Mouse (Mus musculus): ENCODE data around the gene Spata5. TPM values are rescaled to one million over a fixed set of nuclear protein-coding genes. Genes with fewer than 3 reads are reported as not detected.
A peak's percentile ranks its signal among the peaks of the same experiment; 100 is the strongest.

Gene Spata5
- 10 to 100 TPM; 25.9 to 27.6 TPM for total RNA-seq (2021)
- long read RNA-seq, experiment 1, transcript Spata5-202 (16 exons, 3,295 nt): major isoform, 10 of 29 reads
- long read RNA-seq, experiment 1, transcript Spata5-209 (17 exons, 2,916 nt): major isoform, 10 of 29 reads
- long read RNA-seq, experiment 1, partial matches to known transcripts: 1 of 29 reads
- long read RNA-seq, experiment 1, other reads (novel, unspliced or antisense): 5 of 29 reads
- long read RNA-seq, experiment 2, transcript Spata5-202 (16 exons, 3,295 nt): major isoform, 11 of 23 reads
- long read RNA-seq, experiment 2, transcript Spata5-209 (17 exons, 2,916 nt): minor isoform, 5 of 23 reads
- long read RNA-seq, experiment 2, partial matches to known transcripts: 1 of 23 reads
- long read RNA-seq, experiment 2, other reads (novel, unspliced or antisense): 6 of 23 reads

DNA sequence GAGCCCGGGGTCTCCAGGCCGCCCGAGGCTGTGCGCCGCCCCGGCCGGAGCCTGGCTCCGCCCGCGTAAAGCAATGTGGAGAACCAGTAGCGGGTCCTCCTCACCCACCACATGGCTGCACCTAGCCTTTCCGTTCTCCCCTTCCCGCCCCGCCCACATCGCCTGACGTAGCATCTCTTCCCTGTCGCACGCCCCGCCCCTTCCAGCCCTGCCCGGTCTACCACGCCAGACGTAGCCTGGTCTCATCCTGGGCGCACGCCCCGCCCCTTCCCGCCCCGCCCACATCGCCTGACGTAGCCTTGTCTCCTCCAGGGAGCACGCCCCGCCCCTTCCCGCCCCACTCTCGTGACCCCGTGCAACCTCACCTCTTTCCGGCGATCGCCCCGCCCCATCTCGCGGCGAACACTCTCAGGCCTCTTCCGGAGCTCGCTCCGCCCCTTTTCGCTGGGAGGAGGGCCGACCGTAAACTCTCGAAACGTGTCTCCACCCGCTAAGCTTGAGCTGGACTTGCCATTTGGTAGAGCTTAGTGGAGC, at the start of gene Spata5:
Spata5 (plus strand) TSS at position 439 of the 534 bp plus-strand sequence.
- peak; percentile 94 to 98 for DNase-seq (ENCODE audit: low spot score in 2 of 2)

DNA sequence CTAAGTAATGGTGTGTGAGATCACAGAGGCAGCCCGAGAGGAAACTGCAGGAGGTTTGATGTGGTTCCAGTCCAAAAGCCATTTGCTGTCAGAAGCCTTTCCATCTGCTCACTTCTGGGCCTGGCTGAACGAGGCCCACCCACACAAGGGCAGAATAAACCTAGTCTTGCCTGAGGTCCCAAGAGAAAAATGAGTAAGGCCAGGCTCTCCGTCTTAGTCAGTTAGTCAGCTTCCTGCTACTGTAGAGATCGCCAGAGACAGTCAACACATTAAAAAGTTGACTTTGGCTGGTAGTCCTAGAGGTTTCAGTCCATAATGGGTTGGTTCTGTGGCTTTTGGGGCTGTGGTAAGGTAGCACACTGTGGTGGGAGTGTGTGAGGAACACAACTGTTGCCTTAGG, 49.3 kb upstream of the Spata5 start:
- DNase-seq (ENCODE audit: low spot score in 2 of 2): no peak

DNA sequence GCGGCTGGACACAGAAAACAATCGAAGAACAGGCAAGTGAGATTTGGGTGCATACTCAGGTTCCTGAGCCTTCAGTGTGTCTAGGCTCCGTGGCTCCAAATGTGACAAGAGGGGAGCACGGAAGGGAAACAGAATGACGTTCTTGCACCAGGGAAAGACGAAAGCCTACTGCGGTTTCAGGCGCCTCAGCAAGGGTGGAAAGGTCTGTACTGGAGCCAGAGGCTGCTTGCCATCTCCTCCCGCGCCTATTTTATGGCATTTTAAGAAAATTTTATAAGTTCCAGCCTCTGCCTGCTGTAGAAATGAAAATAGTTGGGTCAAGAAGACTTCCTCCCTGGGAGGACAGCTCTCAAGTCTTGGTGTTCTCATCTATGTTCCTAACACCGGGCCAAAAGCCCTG, 46.0 kb upstream of the Spata5 start:
- DNase-seq (ENCODE audit: low spot score in 2 of 2): no peak

DNA sequence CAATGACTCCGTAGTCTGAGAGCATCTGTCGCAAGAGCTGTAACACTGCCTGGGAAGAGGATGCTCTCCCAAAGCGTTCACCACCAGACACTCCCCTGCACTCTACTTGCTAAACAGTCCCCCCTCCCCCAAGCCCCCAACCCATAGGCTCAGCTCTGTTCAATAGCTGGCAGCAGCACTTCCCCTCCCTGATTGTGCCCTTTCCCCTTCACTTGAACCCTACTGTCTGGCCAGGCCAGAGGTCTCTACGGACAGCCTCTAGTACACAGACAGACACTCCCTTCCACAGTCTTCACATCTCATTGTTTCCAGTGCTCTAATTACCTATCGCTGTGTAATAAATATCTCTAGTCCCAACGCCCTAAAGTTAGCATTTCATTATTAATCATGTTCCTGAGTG, 41.8 kb upstream of the Spata5 start:
- no peak for DNase-seq (ENCODE audit: low spot score in 2 of 2)

DNA sequence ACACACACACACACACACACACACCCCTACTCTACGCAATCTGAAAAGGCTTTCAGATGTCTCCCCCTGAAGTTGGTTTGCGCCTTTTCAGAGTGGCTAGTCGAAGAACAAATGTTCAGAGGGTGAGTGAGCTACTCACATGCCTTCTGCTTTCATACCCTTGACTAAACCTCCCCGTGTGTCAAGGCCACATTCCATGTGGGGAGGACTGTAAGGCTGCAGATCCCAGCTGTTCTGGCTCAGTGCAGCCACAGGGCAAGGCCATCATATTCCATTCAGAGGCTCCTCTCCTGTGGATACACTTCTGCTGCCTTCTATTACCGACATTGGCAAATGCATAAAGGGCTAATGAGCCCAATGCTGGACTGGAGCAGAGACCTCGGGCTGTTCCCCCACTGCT, 41.3 kb upstream of the Spata5 start:
- DNase-seq (ENCODE audit: low spot score in 2 of 2): peak in 1 of 2 experiments; percentile 27

DNA sequence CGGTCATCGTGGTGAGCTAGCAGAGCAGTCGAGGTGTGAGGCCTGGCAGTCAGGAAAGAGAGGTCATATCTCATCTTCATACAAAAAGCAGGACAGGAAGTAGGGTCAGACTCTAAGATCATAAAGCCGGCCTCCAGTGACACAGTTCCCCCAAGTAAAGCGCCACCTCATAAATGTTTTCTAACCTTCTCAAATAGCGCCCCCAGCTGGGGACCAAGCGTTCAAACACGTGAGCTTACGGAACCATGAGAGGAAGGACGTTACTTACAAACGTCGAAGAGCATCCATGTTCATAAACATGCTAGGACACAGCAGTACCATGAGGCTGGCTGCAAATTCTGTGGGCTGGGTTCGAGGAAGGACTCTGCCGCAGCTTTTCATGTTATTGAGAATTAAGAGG, 40.5 kb upstream of the Spata5 start:
- DNase-seq (ENCODE audit: low spot score in 2 of 2): peak in 1 of 2 experiments; percentile 26

DNA sequence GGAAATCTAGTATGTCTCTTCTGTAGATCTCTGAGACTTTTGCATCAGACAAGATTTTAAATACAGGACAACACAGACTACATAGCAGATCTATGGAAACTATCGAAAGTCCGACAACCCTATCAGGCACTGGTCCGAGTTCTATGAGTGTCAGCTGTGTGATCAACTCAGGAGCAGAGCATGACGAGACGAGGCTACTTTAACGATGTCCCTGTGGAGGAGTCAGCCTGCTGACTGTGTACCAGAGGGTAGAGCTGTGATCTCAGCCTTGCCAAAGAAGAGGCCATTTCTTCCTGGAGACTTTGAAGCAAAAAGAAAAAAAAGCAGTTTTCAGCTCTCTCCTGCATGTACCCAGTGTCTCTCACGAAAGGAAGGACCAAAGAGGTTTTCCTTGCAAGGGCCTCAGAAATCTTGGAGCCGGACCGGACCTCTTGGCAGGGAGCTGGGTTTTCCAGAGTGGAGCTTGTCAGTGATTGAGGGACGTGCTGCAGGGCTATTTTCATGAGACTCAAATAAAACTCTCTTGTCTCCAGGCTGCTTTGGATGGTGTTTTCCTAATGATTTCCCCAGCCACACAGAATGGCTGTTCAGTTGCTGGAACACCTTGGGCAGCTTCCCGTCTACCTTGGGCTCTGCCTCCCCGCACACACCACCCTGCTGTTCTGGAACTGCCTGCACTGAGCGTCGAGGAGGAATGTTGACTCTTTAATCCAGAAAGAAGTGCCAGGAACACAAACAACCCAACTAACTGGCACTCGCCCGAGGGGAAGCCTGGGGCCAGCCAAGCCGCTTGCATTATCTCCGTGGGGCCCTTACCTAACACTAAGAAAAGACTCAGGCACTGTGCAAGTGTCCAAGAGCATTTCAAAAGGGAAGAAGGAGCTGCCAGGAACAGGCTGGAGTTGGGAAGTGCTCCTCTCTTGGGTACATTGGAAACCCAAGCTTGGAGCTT, 39.5 kb upstream of the Spata5 start:
- peak; percentile 51 to 72 for DNase-seq (ENCODE audit: low spot score in 2 of 2)

DNA sequence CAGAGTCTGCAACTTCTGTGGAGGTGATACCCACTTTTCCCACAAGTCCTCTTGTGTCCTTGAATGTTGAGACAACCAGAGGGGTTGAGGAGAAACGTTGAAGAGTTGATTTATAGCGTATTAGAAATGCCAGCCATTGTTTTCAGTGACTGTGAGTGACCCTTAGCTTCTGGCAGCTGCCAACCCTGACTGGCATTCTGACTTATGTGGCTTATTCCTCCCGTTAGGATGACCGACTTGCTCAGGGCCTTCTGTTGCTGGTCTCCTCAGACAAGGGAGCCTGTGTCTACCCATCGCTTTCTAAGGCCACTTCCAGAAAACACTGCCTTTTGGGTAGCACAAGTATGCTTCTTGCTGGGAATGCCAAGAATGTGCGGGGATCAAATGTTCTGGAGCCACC, 38.2 kb upstream of the Spata5 start:
- no peak for DNase-seq (ENCODE audit: low spot score in 2 of 2)

DNA sequence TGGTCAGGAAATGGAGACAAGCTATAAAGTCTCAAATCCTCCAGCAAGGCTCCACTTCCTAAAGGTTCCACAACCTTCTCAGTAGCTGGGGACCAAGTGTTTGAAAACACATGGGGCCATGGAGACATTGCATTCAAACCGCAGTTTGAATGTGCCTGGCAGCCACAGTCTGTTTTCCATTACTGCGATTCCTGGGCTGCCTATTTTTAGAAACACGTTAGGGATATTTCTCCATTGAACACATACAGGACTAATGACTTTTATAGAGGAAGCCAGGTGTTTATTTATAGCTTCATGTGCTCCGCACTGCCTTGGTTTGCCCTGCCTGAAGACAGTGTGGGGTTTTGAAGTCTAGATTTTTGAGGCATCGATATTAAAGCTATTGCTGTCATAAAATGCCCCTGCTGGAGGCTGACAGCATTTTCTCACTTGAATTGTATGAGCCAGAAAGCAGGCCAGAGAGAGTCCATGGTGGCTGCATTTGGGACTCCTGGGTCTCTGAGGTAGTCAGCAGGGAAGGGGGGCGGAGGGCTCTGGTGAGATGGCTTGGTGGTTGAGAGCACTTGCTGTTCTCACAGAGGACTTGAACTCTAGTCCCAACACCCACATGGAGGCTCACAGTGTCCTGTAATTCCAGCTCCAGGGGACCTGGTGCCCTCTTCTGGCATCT, 36.5 kb upstream of the Spata5 start:
- DNase-seq (ENCODE audit: low spot score in 2 of 2): peak in 1 of 2 experiments; percentile 17

DNA sequence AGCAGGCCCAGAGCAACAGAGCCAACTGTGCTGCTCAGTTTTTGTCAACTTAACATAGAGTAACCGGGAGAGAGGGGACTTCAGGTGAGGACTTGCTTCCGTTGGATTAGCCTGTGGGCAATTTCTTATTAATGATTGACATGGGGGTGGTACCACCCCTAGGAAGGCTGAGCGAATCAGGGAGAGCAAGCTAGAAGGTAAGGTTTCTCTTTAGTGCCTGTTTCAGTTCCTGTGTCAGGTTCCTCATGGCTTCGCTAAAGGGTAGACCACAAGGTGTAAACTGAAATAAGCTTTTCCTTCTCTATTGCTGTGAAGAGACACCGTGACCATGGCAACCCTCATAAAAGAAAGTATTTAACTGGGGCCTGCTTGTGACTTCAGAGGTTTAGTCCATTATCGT, 32.4 kb upstream of the Spata5 start:
- DNase-seq (ENCODE audit: low spot score in 2 of 2): no peak

DNA sequence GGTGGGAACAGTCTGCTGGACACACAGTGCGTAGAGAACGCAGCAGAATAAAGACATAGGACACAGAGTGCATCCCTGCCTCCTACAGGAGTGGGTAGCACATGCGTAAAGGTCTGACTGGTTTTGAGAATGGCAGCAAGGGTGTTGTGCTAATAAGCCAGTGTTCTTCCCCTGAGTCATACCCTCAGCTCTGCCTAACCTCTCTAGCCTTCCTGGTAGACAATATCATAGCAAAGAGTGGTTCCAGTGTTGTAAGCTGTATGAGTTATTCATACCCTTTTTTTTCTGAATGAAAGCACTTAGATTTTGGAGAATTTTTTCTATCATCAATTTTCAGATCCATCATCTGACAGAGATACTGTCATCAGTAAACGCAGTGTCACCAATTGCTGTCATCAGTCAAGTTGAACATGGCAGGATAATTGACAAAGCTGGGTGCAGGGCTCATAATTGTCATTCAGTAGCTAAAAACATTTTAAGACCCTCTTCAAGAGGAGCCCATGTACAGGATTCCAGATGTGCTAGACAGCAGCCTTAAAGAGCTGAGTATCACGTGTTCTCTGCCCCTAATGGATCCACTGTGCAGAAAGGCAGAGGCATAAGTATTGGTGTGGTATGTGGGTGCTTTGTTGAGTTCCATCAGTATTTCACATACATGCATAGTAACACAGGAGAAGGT, 22.6 kb upstream of the Spata5 start:
- no peak for DNase-seq (ENCODE audit: low spot score in 2 of 2)

DNA sequence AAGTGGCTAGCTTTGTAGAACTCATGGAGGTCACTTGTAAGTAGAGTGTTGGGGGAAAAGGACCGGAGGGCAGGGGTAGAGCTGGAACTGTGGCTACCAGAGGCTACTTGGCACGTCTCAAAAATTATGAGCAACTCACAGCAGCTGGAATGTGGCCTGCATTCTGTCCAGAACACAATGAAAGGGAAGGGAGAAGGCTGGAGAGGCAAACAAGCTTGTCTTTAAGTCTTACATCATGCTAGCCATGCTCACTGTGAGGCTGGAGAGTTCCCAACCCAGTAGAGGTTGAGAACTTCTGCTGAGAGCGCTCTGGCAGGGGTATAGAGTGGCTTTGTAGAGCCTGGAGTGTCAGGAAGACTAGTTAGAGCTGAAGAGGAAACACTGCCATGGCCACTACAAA, 22.1 kb upstream of the Spata5 start:
- DNase-seq (ENCODE audit: low spot score in 2 of 2): no peak

DNA sequence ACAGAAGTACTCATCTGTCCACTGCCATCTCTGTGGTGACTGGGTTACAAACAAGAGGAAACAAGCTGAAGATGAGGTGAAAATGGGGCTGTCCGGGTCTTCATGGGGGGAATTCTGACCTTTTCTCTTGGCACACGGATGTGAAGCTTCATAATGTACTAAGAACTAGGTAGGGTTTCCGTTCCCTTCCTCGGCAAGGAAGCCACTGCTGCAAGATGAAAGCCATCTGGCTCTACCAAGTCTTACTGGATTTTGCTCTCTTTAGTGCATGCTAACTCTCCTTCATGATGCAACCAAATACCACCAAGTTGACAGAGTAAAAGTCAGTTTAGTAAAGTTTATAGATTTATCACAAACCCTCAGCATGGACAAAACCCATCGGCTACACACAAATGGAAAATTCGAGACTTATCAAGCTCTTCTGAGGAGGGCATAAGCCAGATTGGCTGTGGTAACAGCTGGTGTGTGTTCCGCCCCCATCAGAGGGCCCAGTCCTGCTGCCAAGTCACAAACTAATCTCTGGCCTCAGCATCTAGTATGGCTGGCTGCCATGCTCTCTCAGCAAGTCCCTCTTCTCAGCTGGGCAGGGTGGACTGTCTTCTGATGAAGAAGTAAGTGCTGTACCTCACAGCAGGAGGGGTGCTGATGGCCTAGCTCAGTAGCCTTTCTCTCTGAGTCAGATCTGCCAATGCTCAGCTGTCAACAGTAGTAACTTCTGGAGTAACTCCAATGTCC, 20.9 kb upstream of the Spata5 start:
- DNase-seq (ENCODE audit: low spot score in 2 of 2): peak in 1 of 2 experiments; percentile 77

DNA sequence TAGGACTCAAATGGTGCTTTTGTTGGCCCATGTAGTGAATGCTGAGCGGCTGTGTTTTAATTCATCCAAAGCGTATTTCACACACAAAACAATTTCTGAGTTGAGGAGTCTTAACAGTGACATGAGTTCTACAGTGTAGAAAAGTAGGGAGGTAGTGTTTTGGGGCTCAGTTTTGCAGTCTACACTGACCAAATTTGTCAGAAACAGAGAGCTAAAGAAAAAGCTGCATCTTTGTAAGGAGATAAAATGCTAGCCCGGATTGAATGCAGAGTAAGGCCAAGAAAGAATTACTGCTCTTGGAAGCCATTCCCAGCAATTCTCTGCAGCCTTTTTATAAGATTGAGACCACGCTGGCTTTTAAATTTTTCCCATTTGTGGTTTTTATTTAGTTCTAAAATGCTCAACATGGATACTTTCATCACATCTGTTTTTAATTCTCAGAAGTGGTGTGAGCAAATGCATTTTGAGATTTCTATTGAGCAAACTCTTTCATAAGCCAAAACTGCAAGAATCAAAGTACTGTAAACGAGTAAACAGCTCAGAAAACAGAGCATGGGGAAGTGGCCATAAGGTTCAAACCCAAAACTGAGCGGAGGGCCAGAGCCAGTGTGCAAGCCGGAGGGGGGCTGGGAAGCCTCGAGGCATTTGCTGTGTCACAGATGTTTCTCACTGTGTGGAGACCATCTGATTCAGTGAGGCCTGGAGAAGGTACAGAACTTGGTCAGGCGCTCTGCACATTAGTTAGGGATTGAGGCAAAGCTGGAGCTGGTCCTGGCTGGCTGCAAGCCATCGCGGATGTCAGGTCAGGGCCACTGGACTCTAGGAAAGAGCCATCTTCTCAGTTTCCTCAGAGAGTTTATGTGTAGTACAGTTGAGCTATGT, 17.7 kb upstream of the Spata5 start:
- peak in 1 of 2 experiments; percentile 74 for DNase-seq (ENCODE audit: low spot score in 2 of 2)

DNA sequence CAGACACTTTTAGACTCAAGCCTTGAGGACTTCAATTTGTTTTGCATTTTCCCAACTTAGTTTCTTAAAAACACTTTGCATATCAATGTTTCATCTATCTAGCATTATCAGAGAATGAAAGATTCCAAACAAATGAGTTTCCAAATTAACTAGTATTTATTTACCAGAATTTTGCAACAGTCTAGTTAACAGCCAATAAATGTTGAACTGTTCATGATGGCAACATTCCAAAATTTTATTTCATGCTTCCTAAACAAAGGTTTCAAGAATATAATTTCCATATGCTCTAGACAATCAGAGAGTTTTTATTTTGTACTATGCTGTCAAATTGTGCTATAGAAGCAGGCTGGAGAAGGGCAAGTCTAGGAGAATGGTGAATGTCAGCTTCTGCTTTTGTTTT, 12.1 kb upstream of the Spata5 start:
- no peak for DNase-seq (ENCODE audit: low spot score in 2 of 2)

DNA sequence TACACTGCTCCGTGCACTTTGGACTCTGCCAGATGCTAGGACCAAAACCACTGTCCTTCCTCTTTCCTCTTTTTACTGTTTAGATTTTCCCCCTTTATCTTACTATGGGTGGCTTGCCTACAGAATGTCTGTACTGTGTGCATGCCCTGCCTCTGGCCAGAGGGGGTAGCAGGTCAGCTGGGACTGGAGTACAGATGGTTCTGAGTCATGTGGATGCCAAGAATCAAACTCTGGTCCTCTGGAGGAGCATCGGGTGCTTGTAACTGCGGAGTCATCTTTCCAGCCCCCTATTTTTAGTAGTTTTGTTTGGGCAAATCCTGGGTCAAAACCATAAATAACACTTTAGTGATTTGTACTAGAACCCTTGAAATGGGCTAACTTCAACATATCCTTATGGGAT, 6.2 kb upstream of the Spata5 start:
- no peak for DNase-seq (ENCODE audit: low spot score in 2 of 2)

DNA sequence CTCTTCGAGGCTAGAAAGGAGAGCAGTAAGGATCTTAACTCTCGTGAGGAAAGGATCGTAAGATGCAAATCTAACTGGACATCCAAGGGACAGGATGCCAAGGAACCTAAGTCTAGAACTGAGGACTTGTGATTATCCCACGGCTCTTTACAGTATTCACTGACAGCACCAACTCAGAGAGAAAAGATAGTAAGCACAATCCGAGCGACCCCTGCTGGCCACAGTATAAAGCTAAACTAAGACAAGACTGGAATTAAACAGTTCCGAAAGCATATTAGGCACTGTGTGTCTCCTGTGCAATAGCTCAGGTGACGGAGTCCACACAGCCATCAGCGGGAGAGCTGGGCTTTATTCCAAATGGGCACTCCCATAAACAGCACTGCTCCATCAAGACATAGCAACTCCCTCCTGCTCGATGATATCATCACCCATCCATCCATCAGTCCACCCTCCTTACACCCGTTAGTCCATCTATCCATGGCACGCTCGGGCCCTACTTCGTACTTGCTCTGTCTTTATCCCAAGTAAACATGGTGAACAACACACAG, 5.2 kb upstream of the Spata5 start:
- DNase-seq (ENCODE audit: low spot score in 2 of 2): peak; percentile 68 to 82

DNA sequence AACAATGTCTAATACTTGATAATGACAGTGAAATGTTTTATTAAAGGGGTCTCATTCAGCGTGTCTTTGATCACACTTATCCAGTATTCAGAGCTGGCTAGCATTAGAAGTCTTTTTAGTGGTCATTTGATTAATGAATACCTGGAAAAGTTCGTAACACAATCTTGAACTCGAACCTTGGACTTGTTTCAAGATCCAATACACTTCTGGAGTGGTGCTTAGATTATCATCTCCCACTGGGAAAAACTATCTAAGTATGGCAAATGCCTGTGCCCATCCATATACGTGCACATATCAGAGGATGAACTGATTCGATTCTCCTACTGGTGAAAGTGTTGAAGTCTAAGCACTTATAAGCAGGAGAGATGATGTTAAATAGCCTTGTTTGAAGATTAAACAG, 1.4 kb upstream of the Spata5 start:
- no peak for DNase-seq (ENCODE audit: low spot score in 2 of 2)

All from gastrocnemius, postnatal 4 days (tissue).